Mouse (Mus musculus): ENCODE data around the gene Snai1. TPM values are rescaled to one million over a fixed set of nuclear protein-coding genes. Genes with fewer than 3 reads are reported as not detected.

Gene Snai1
- polyA plus RNA-seq, 1 experiment from 2014 or later, result 0.66 TPM

Other genes starting within 250 kb of the Snai1 start
- gene B4galt5, start 189.0 kb upstream of the Snai1 start, polyA plus RNA-seq (2014; fragmentation: Nextera tagmentation; extraction: Ambion mirVana), result 22.6 and 31.5 TPM in 2 replicates
- gene Slc9a8, start 116.5 kb upstream of the Snai1 start, polyA plus RNA-seq (2014; fragmentation: Nextera tagmentation; extraction: Ambion mirVana), result 22.9 and 25.9 TPM in 2 replicates
- 111 and 118 TPM in 2 replicates for gene Rnf114, start 45.5 kb upstream of the Snai1 start, polyA plus RNA-seq (2014; fragmentation: Nextera tagmentation; extraction: Ambion mirVana)
- 24.8 and 28.2 TPM in 2 replicates for gene Spata2, start 45.3 kb upstream of the Snai1 start, polyA plus RNA-seq (2014; fragmentation: Nextera tagmentation; extraction: Ambion mirVana)
- 291 and 304 TPM in 2 replicates for gene Ube2v1, start 93.9 kb downstream of the Snai1 start, polyA plus RNA-seq (2014; fragmentation: Nextera tagmentation; extraction: Ambion mirVana)
- 10.7 and 12.5 TPM in 2 replicates for gene Gm20431, start 123.3 kb downstream of the Snai1 start, polyA plus RNA-seq (2014; fragmentation: Nextera tagmentation; extraction: Ambion mirVana)
- 1.1 and 1.3 TPM in 2 replicates for gene Cebpb, start 150.7 kb downstream of the Snai1 start, polyA plus RNA-seq (2014; fragmentation: Nextera tagmentation; extraction: Ambion mirVana)
- 35.1 and 35.9 TPM in 2 replicates for gene Tmem189, start 151.6 kb downstream of the Snai1 start, polyA plus RNA-seq (2014; fragmentation: Nextera tagmentation; extraction: Ambion mirVana)